In genomic region chr11:107510362-107511269, GRCm38 (mm10) we compare ENCODE assay signal across 8 mouse cellular contexts. TPM values are rescaled to one million over a fixed set of nuclear protein-coding genes. Genes with fewer than 3 reads are reported as not detected.
DNase-seq lines count a peak whose midpoint lies in the region; ATAC-seq and TF ChIP-seq lines count a peak whose summit lies in the region.

No protein-coding gene starts in this region.

- H3K9me3 ChIP-seq in E14TG2a.4 (ENCODE audit: low read length), result peaks cover 5% of the 10 kb centered on the region; the same call in 1 of the 2 replicates
- H3K9me3 ChIP-seq in hindbrain, postnatal 0 days (ENCODE audit: low read length), result no peaks in the 10 kb centered on the region
- no peaks in the 10 kb centered on the region for H3K9me3 ChIP-seq in liver, postnatal 0 days (ENCODE audit: low read length)
- no peaks in the 10 kb centered on the region for H3K9me3 ChIP-seq in neural tube, embryonic 12.5 days

- TF ChIP-seq CTCF in E14TG2a.4 (conservative IDR thresholded peaks at IDR 0.05; ENCODE audit: low read length), result no peak
- no peak for TF ChIP-seq CTCF in hindbrain, postnatal 0 days (IDR thresholded peaks at IDR 0.05; ENCODE audit: low read depth)
- no peak for TF ChIP-seq CTCF in liver, postnatal 0 days (IDR thresholded peaks at IDR 0.05; ENCODE audit: low read depth)

- H3K4me2 ChIP-seq in hindbrain, postnatal 0 days (ENCODE audit: low read depth, low read length), result peak overlapping the region; percentile 35
- H3K4me2 ChIP-seq in liver, postnatal 0 days (ENCODE audit: low read depth, low read length), result peak overlapping the region; percentile 39
- H3K4me2 ChIP-seq in neural tube, embryonic 12.5 days (replicated peaks), result peak overlapping the region; percentile 42

- peak overlapping the region; percentile 65 for H3K4me3 ChIP-seq in E14TG2a.4 (replicated peaks; ENCODE audit: low read length)
- peak overlapping the region; percentile 6; the same call in 1 of the 2 replicates for H3K4me3 ChIP-seq in hindbrain, postnatal 0 days (ENCODE audit: low read length)
- peak overlapping the region; percentile 3; the same call in 1 of the 2 replicates for H3K4me3 ChIP-seq in liver, postnatal 0 days (ENCODE audit: low read depth, low read length)
- no peak overlapping the region for H3K4me3 ChIP-seq in neural tube, embryonic 12.5 days

- WGBS in hindbrain, postnatal 0 days, result 4% methylated on average over 18 of the region's 18 CpGs
- WGBS in liver, postnatal 0 days (ENCODE audit: insufficient replicate concordance), result 5% methylated on average over 18 of the region's 18 CpGs
- 9% methylated on average over 18 of the region's 18 CpGs for WGBS in neural tube, embryonic 12.5 days

- H3K4me1 ChIP-seq in E14TG2a.4 (replicated peaks; ENCODE audit: low read depth, low read length), result peaks cover 49% of the 10 kb centered on the region
- H3K4me1 ChIP-seq in hindbrain, postnatal 0 days (ENCODE audit: insufficient read depth, low read length), result no peaks in the 10 kb centered on the region
- peaks cover 13% of the 10 kb centered on the region for H3K4me1 ChIP-seq in liver, postnatal 0 days (ENCODE audit: insufficient read depth)
- H3K4me1 ChIP-seq in neural tube, embryonic 12.5 days, result peaks cover 15% of the 10 kb centered on the region; the same call in 1 of the 2 replicates

- H3K27ac ChIP-seq in hindbrain, postnatal 0 days, result no peak overlapping the region
- H3K27ac ChIP-seq in liver, postnatal 0 days (ENCODE audit: low read depth), result no peak overlapping the region
- H3K27ac ChIP-seq in neural tube, embryonic 12.5 days, result no peak overlapping the region

- H3K27me3 ChIP-seq in E14TG2a.4 (ENCODE audit: insufficient read depth, low read length), result no peaks in the 10 kb centered on the region
- no peaks in the 10 kb centered on the region for H3K27me3 ChIP-seq in hindbrain, postnatal 0 days (ENCODE audit: insufficient read depth, low read length)
- H3K27me3 ChIP-seq in liver, postnatal 0 days (ENCODE audit: insufficient read depth, low read length), result no peaks in the 10 kb centered on the region
- H3K27me3 ChIP-seq in neural tube, embryonic 12.5 days (replicated peaks), result no peaks in the 10 kb centered on the region

- no peak overlapping the region for H3K9ac ChIP-seq in hindbrain, postnatal 0 days (replicated peaks; ENCODE audit: low read length)
- no peak overlapping the region for H3K9ac ChIP-seq in liver, postnatal 0 days (replicated peaks)
- 0 out of 2 replicates have a peak overlapping the region, but pooled peaks have one; percentile 13 for H3K9ac ChIP-seq in neural tube, embryonic 12.5 days

- no peak for TF ChIP-seq EP300 in liver, postnatal 0 days (IDR thresholded peaks at IDR 0.05; ENCODE audit: low read depth)

- ATAC-seq in hindbrain, postnatal 0 days, result no peak
- peak; percentile 64; the same call in 1 of the 2 replicates for ATAC-seq in liver, postnatal 0 days
- ATAC-seq in neural tube, embryonic 12.5 days (ENCODE audit: low FRiP score, low read depth), result no peak
- ATAC-seq in cerebellum, adult (ENCODE audit: insufficient number of reproducible peaks, low FRiP score, low TSS enrichment), result no peak

- DNase-seq in adrenal gland, postnatal 10 days, result peak; percentile 65
- DNase-seq in gastrocnemius, adult 8-10 months (ENCODE audit: low spot score in 2 of 2), result peak; percentile 11 to 21
- peak; percentile 6 for DNase-seq in hindbrain, postnatal 0 days (ENCODE audit: low spot score)
- peak; percentile 52 for DNase-seq in liver, postnatal 0 days
- no peak for DNase-seq in cerebellum, adult 9-11 months

- no peaks in the 10 kb centered on the region for H3K36me3 ChIP-seq in E14TG2a.4 (ENCODE audit: insufficient read depth, low read length)
- no peaks in the 10 kb centered on the region for H3K36me3 ChIP-seq in hindbrain, postnatal 0 days (ENCODE audit: insufficient read depth, low read length)
- H3K36me3 ChIP-seq in liver, postnatal 0 days (replicated peaks; ENCODE audit: insufficient read depth, low read length), result no peaks in the 10 kb centered on the region
- no peaks in the 10 kb centered on the region for H3K36me3 ChIP-seq in neural tube, embryonic 12.5 days

RNA-seq across cellular contexts. Expression of gene Psmd12, which starts 31.3 kb away (rescaled TPM):
- 10 to 100 TPM; 78.7 to 84.8 TPM for total RNA-seq in adrenal gland, postnatal 10 days (2021)
- 100 to 1,000 TPM in 2 of 4 experiments, 10 to 100 TPM in 2; 90.0 to 108 (median 97.1) TPM for total RNA-seq in gastrocnemius, adult 8-10 months (2022)
- total RNA-seq in hindbrain, postnatal 0 days (2014; rRNA removed), result 26.9 and 27.2 TPM in 2 replicates
- 149 and 153 TPM in 2 replicates for polyA plus RNA-seq in hindbrain, postnatal 0 days (2015; fragmentation: Nextera tagmentation; extraction: Ambion mirVana)
- 78.8 and 79.6 TPM in 2 replicates for polyA plus RNA-seq in liver, postnatal 0 days (2015; fragmentation: Nextera tagmentation; extraction: Ambion mirVana)
- polyA plus RNA-seq in neural tube, embryonic 12.5 days (2016; fragmentation: Nextera tagmentation; extraction: Ambion mirVana), result 178 and 186 TPM in 2 replicates

RNA-seq across cellular contexts. Expression of gene Helz, which starts 37.1 kb away (rescaled TPM):
- total RNA-seq in adrenal gland, postnatal 10 days (2021), result 10 to 100 TPM; 25.0 to 33.7 TPM
- 10 to 100 TPM; 17.3 to 21.4 (median 17.9) TPM for total RNA-seq in gastrocnemius, adult 8-10 months (2022)
- total RNA-seq in hindbrain, postnatal 0 days (2014; rRNA removed), result 12.8 and 18.3 TPM in 2 replicates
- polyA plus RNA-seq in hindbrain, postnatal 0 days (2015; fragmentation: Nextera tagmentation; extraction: Ambion mirVana), result 8.4 and 9.3 TPM in 2 replicates
- polyA plus RNA-seq in liver, postnatal 0 days (2015; fragmentation: Nextera tagmentation; extraction: Ambion mirVana), result 3.1 and 3.3 TPM in 2 replicates
- 18.4 and 20.1 TPM in 2 replicates for polyA plus RNA-seq in neural tube, embryonic 12.5 days (2016; fragmentation: Nextera tagmentation; extraction: Ambion mirVana)

RNA-seq across cellular contexts. Expression of gene Pitpnc1, which starts 40.1 kb away (rescaled TPM):
- 10 to 100 TPM; 28.3 to 40.3 TPM for total RNA-seq in adrenal gland, postnatal 10 days (2021)
- total RNA-seq in gastrocnemius, adult 8-10 months (2022), result 10 to 100 TPM; 54.3 to 72.7 (median 61.5) TPM
- total RNA-seq in hindbrain, postnatal 0 days (2014; rRNA removed), result 41.0 and 42.2 TPM in 2 replicates
- polyA plus RNA-seq in hindbrain, postnatal 0 days (2015; fragmentation: Nextera tagmentation; extraction: Ambion mirVana), result 43.6 and 44.8 TPM in 2 replicates
- 6.8 and 9.1 TPM in 2 replicates for polyA plus RNA-seq in liver, postnatal 0 days (2015; fragmentation: Nextera tagmentation; extraction: Ambion mirVana)
- polyA plus RNA-seq in neural tube, embryonic 12.5 days (2016; fragmentation: Nextera tagmentation; extraction: Ambion mirVana), result 32.5 and 33.2 TPM in 2 replicates
